Mouse (Mus musculus) limb, embryonic 15.5 days (tissue): ENCODE measurements around the gene Slc26a9. TPM values are rescaled to one million over a fixed set of nuclear protein-coding genes. Genes with fewer than 3 reads are reported as not detected.

Experiments
- ATAC-seq: fragments of 200-750 bp; cut with Nextera tagmentation; 2 replicates; pipeline ENCODE4 v1.8.0; 2017; ENCODE audit warnings: low read depth, moderate TSS enrichment; ENCODE audit not compliant: insufficient number of reproducible peaks, low FRiP score, low TSS enrichment
- H3K27ac ChIP-seq: fragments of 300-500 bp; sonication (generic); 2 replicates; pipeline ENCODE4 v1.5.1; 2015; ENCODE audit warnings: moderate library complexity, mild to moderate bottlenecking, inconsistent platforms
- H3K27me3 ChIP-seq: fragments of 300-500 bp; sonication (generic); 2 replicates; pipeline ENCODE4 v1.6.1; 2015; ENCODE audit warnings: inconsistent platforms
- H3K36me3 ChIP-seq: fragments of 300-500 bp; sonication (generic); 2 replicates; pipeline ENCODE4 v1.6.1; 2015; ENCODE audit warnings: inconsistent platforms
- H3K4me1 ChIP-seq: fragments of 300-500 bp; sonication (generic); 2 replicates; pipeline ENCODE4 v1.6.1; 2015; ENCODE audit warnings: inconsistent platforms
- H3K4me2 ChIP-seq: fragments of 300-500 bp; sonication (generic); 2 replicates; pipeline ENCODE4 v1.6.1; 2015; ENCODE audit warnings: mild to moderate bottlenecking, inconsistent platforms
- H3K4me3 ChIP-seq: fragments of 300-500 bp; sonication (generic); 2 replicates; pipeline ENCODE4 v1.5.1; 2015; ENCODE audit warnings: mild to moderate bottlenecking, inconsistent platforms
- H3K9ac ChIP-seq: fragments of 300-500 bp; sonication (generic); 2 replicates; pipeline ENCODE4 v1.6.1; 2015; ENCODE audit warnings: inconsistent platforms
- H3K9me3 ChIP-seq: fragments of 300-500 bp; sonication (generic); 2 replicates; pipeline ENCODE4 v1.6.1; 2016; ENCODE audit warnings: inconsistent platforms
- WGBS: fragments of 180-500 bp; shearing (Covaris S2); methylation state at CpG from one replicate; pipeline ENCODE4 v1.1.7; 2015; 5-methylcytosine and 5-hydroxymethylcytosine counted together
- polyA plus RNA-seq: library from polyadenylated mRNA; unstranded; fragments of >200 nt; fragmentation: Nextera tagmentation; extraction: Ambion mirVana; gene quantifications from 2 replicates; pipeline ENCODE4 v1.2.1, GENCODE M21; 2015

Slc26a9 gene
- polyA plus RNA-seq, 1 experiment from 2014 or later = 0.05 TPM

- H3K4me2 ChIP-seq = no peak overlapping the region
- no peaks in the 10 kb centered on the region for H3K36me3 ChIP-seq
- no peak overlapping the region for H3K27ac ChIP-seq
- WGBS = 79% methylated on average over 7 of the region's 7 CpGs
- no peak for ATAC-seq
- no peaks in the 10 kb centered on the region for H3K4me1 ChIP-seq
- no peak overlapping the region for H3K9ac ChIP-seq
- no peak overlapping the region for H3K4me3 ChIP-seq
- H3K27me3 ChIP-seq = no peaks in the 10 kb centered on the region
- H3K9me3 ChIP-seq = no peaks in the 10 kb centered on the region
These were observed 15.0 kb downstream of the Slc26a9 start for GRCm38 (mm10) chr1:131758796-131759195.

- H3K4me1 ChIP-seq = no peaks in the 10 kb centered on the region
- H3K4me3 ChIP-seq = no peak overlapping the region
- 58% methylated on average over 9 of the region's 9 CpGs for WGBS
- ATAC-seq = no peak
- H3K9ac ChIP-seq = no peak overlapping the region
- no peaks in the 10 kb centered on the region for H3K27me3 ChIP-seq
- no peaks in the 10 kb centered on the region for H3K9me3 ChIP-seq
- H3K27ac ChIP-seq = no peak overlapping the region
- no peak overlapping the region for H3K4me2 ChIP-seq
- H3K36me3 ChIP-seq = no peaks in the 10 kb centered on the region
These were observed 16.0 kb downstream of the Slc26a9 start for GRCm38 (mm10) chr1:131759667-131760427.

GRCm38 (mm10) chr1:131760428-131760820 lies 16.6 kb downstream of the Slc26a9 start:
- no peaks in the 10 kb centered on the region for H3K9me3 ChIP-seq
- no peak overlapping the region for H3K9ac ChIP-seq
- 81% methylated on average over 3 of the region's 3 CpGs for WGBS
- H3K27ac ChIP-seq = no peak overlapping the region
- no peak overlapping the region for H3K4me3 ChIP-seq
- no peak for ATAC-seq
- no peaks in the 10 kb centered on the region for H3K36me3 ChIP-seq
- H3K4me1 ChIP-seq = no peaks in the 10 kb centered on the region; the same call in 1 of the 2 replicates
- H3K4me2 ChIP-seq = no peak overlapping the region
- no peaks in the 10 kb centered on the region for H3K27me3 ChIP-seq

GRCm38 (mm10) chr1:131761079-131761831 lies 17.4 kb downstream of the Slc26a9 start:
- Histone ChIP-seq H3K4me3 (no peak overlapping the region), H3K4me2 (no peak overlapping the region), H3K36me3 (no peaks in the 10 kb centered on the region), H3K27ac (no peak overlapping the region), H3K27me3 (no peaks in the 10 kb centered on the region; the same call in 1 of the 2 replicates), H3K4me1 (no peaks in the 10 kb centered on the region; the same call in 1 of the 2 replicates), H3K9me3 (no peaks in the 10 kb centered on the region), H3K9ac (no peak overlapping the region)
- 74% methylated on average over 13 of the region's 13 CpGs for WGBS
- ATAC-seq = 0 out of 2 replicates have a peak, but pooled peaks have one; percentile 22

- Histone ChIP-seq H3K9me3 (no peaks in the 10 kb centered on the region), H3K4me3 (no peak overlapping the region), H3K9ac (no peak overlapping the region), H3K27me3 (no peaks in the 10 kb centered on the region; the same call in 1 of the 2 replicates), H3K4me1 (no peaks in the 10 kb centered on the region; the same call in 1 of the 2 replicates), H3K27ac (no peak overlapping the region), H3K4me2 (no peak overlapping the region), H3K36me3 (no peaks in the 10 kb centered on the region)
- WGBS = 52% methylated on average over 9 of the region's 9 CpGs
- ATAC-seq = no peak
These were observed 19.9 kb downstream of the Slc26a9 start for GRCm38 (mm10) chr1:131763683-131764082.

- WGBS = 63% methylated on average over 8 of the region's 8 CpGs
- Histone ChIP-seq H3K9ac (no peak overlapping the region), H3K27ac (no peak overlapping the region), H3K4me2 (no peak overlapping the region), H3K36me3 (no peaks in the 10 kb centered on the region), H3K4me1 (no peaks in the 10 kb centered on the region; the same call in 1 of the 2 replicates), H3K9me3 (no peaks in the 10 kb centered on the region), H3K4me3 (no peak overlapping the region), H3K27me3 (no peaks in the 10 kb centered on the region; the same call in 1 of the 2 replicates)
- ATAC-seq = no peak
These were observed 20.9 kb downstream of the Slc26a9 start for GRCm38 (mm10) chr1:131764581-131765338.

GRCm38 (mm10) chr1:131765357-131766001 lies 21.7 kb downstream of the Slc26a9 start:
- Histone ChIP-seq H3K27ac (no peak overlapping the region), H3K36me3 (no peaks in the 10 kb centered on the region), H3K4me2 (no peak overlapping the region), H3K4me3 (no peak overlapping the region), H3K9ac (no peak overlapping the region), H3K9me3 (no peaks in the 10 kb centered on the region), H3K27me3 (no peaks in the 10 kb centered on the region; the same call in 1 of the 2 replicates), H3K4me1 (peaks cover under 1% of the 10 kb centered on the region; the same call in 1 of the 2 replicates)
- WGBS = 11% methylated on average over 11 of the region's 11 CpGs
- no peak for ATAC-seq

GRCm38 (mm10) chr1:131769296-131769695 lies 25.5 kb downstream of the Slc26a9 start:
- H3K9me3 ChIP-seq = no peaks in the 10 kb centered on the region
- no peaks in the 10 kb centered on the region for H3K36me3 ChIP-seq
- WGBS = 59% methylated on average over 3 of the region's 3 CpGs
- H3K4me2 ChIP-seq = no peak overlapping the region
- no peaks in the 10 kb centered on the region; the same call in 1 of the 2 replicates for H3K27me3 ChIP-seq
- no peak overlapping the region for H3K27ac ChIP-seq
- peaks cover 6% of the 10 kb centered on the region; the same call in 1 of the 2 replicates for H3K4me1 ChIP-seq
- H3K4me3 ChIP-seq = no peak overlapping the region
- no peak overlapping the region for H3K9ac ChIP-seq
- no peak for ATAC-seq

GRCm38 (mm10) chr1:131770656-131771055 lies 26.8 kb downstream of the Slc26a9 start:
- no peaks in the 10 kb centered on the region; the same call in 1 of the 2 replicates for H3K27me3 ChIP-seq
- H3K9me3 ChIP-seq = no peaks in the 10 kb centered on the region
- no peak overlapping the region for H3K27ac ChIP-seq
- WGBS = 40% methylated on average over 4 of the region's 4 CpGs
- 0 out of 2 replicates have a peak, but pooled peaks cover 6% of the 10 kb centered on the region for H3K4me1 ChIP-seq
- H3K9ac ChIP-seq = no peak overlapping the region
- no peaks in the 10 kb centered on the region for H3K36me3 ChIP-seq
- no peak for ATAC-seq
- no peak overlapping the region for H3K4me3 ChIP-seq
- H3K4me2 ChIP-seq = no peak overlapping the region

GRCm38 (mm10) chr1:131771440-131771839 lies 27.6 kb downstream of the Slc26a9 start:
- Histone ChIP-seq H3K4me1 (0 out of 2 replicates have a peak, but pooled peaks cover 6% of the 10 kb centered on the region), H3K9me3 (no peaks in the 10 kb centered on the region), H3K4me3 (no peak overlapping the region), H3K27me3 (no peaks in the 10 kb centered on the region), H3K4me2 (no peak overlapping the region), H3K36me3 (no peaks in the 10 kb centered on the region), H3K9ac (no peak overlapping the region), H3K27ac (no peak overlapping the region)
- ATAC-seq = no peak

- H3K27me3 ChIP-seq = no peaks in the 10 kb centered on the region
- H3K4me3 ChIP-seq = no peak overlapping the region
- no peak overlapping the region for H3K9ac ChIP-seq
- WGBS = 31% methylated on average over 3 of the region's 3 CpGs
- H3K4me2 ChIP-seq = no peak overlapping the region
- H3K27ac ChIP-seq = no peak overlapping the region
- no peak for ATAC-seq
- H3K36me3 ChIP-seq = no peaks in the 10 kb centered on the region
- peaks cover 7% of the 10 kb centered on the region; the same call in 1 of the 2 replicates for H3K4me1 ChIP-seq
- no peaks in the 10 kb centered on the region for H3K9me3 ChIP-seq
These were observed 50.8 kb downstream of the Slc26a9 start for GRCm38 (mm10) chr1:131794591-131794990.
